Mouse (Mus musculus) spleen, adult 18-20 months (tissue): ENCODE measurements around the gene Rnasel.

Experiments
- DNase-seq, 2 experiments: peaks; one replicate each; pipeline ENCODE4 v3.0.0; 2022; ENCODE audit warnings: mixed read lengths in 2 of 2

Gene Rnasel

DNA sequence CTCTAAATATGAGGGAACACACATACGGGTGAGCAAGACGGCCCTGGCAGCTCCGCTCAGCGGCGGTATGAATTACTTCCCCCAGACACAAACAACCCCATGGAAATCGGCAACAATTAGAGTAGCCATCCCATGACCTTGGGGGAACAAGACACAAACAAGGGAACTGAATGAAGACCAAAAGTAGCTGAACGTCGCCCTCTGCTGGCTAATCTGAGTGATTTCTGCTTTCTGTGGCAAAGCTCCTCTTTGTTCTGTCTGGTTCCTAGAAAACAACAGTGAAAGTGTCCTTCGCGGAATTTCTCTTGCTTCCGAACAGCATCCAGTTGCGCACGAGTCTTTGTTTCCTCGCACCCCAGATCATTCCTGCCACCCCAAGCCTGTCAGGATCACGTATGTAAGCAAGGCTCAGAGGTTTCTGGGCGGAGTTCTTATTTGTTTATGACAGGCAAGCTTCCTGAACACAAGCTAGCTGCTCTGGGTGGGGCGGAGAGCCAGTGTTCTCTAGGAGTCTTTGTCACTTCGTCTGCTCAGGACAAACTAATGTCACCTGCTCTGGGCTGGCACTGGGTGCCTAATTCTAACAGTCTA, at the start of gene Rnasel:
TSS of gene Rnasel (plus strand) at position 216 of the 591 bp plus-strand sequence.
- peak; percentile 31 to 64 for DNase-seq

GRCm38 (mm10) chr1:153700448-153701063, 48.7 kb upstream of the Rnasel start:
- DNase-seq: no peak

GRCm38 (mm10) chr1:153701461-153701860, 47.8 kb upstream of the Rnasel start:
- no peak for DNase-seq

DNA sequence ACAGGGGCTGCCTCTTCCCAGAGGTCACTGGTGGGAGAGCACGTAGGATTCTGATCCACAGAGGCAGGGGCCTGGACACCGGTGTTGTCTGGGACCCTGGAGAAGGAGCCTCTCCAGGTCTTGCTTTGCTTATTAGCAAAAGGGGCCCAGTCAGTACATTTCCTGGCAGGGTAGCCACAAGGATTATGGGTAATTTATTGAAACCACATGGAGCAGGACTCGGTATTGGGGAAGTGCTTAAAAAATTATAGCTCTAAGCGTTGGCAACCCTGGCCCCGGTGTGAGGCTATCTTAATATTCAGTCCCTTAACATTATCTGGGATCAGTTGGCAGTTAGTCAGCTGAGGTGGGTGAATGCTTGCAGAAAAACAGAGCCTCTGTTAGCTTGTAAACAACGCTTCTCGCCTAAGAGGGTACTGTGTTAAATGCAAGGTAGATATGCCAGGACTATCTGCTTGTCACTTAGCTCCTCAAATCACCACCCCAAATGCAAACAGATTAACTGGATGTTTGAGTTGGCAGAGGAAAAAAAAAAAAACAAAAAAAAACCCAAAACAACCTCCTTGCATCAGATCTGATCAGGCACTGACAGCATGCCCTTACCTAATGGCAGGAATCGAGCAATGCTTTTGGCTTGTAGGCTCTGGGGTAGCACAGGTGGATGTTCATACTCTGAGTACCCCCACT, 46.9 kb upstream of the Rnasel start:
- DNase-seq: no peak

GRCm38 (mm10) chr1:153702853-153703410, 46.3 kb upstream of the Rnasel start:
- DNase-seq: no peak

DNA sequence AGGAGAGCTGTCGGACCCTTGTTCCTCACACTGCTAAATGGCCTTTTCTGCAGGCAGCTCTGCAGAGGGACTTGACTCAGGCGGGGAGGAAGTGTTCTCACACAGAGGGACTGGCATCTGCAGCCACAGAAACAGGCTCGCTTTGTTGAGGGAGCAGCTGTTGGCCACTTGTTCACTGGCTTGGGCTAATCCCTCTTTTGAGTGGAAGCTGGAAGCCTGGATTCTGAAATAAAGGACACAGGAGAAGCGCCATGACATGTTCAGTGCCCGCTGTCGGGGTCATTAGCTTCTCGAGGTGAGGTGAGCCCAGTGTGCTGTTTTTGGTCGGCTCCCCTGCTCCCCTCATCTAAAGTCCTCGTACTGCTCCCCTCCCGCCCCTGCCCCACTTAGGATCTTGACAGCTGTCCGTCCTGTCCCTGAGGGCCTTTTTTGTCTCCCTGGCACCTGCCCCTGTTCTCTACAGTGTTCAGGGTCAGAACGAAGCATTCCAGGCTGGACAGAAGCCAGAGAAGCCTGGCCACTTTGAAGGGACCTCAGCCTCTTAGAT, 45.7 kb upstream of the Rnasel start:
- no peak for DNase-seq

- no peak for DNase-seq
Measured at GRCm38 (mm10) chr1:153704174-153704573, 45.1 kb upstream of the Rnasel start.

DNA sequence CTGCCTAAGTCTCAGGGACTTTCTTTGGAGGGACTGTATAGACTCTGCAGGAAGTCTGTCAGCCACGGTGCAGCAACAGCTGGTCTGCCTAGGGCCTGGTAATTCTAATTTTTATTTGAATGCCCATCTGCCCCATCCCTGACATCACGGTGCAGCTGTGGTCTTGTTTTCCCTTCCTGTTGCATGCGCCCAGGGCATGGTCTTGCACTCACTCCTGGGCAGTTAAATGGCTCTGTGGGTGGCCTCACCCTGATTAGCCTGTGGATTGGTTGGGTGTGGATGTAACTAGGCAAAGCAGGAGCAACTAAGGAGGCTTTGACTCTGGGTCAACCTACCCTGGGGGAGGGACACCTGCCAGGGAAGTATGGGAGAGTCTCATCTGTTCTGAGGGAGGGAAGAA, 44.2 kb upstream of the Rnasel start:
- DNase-seq: no peak

DNA sequence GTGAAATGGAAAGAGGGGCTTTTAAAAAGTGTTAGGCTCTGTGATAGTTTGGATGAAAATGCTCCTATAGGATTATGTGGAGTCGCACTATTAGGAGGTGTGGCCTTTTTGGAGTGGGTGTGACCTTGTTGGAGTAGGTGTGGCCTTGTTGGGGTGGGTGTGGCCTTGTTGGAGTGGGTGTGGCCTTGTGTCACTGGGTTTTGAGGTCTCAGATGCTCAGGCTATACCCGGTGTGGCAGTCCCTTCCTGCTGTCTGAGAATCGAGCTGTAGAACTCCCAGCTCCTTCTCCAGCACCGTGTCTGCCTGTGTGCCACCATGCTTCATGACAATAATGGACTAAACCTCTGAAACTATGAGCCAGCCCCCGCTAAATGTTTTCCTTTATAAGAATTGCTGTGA, 40.6 kb upstream of the Rnasel start:
- no peak for DNase-seq

DNA sequence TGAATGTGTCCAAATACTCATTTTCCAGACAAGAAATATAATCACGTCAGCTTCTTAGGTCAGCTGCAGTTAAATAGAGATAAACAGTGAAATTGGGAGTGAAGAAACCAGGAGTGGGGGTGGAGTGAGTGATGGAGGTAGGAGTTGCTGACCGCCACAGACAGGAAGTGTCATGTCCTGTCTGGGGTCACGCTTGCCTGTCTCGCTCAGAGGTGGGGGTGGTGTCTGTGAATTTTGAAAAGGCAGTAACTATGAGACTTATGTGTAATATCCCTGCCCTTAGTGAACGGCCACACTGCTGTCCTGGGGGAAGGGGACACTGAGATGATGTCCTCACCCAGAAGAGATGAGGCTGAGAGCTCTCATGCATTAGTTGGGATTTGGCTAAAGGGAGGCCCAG, 39.8 kb upstream of the Rnasel start:
- DNase-seq: no peak

GRCm38 (mm10) chr1:153711544-153712262, 37.5 kb upstream of the Rnasel start:
- no peak for DNase-seq

DNA sequence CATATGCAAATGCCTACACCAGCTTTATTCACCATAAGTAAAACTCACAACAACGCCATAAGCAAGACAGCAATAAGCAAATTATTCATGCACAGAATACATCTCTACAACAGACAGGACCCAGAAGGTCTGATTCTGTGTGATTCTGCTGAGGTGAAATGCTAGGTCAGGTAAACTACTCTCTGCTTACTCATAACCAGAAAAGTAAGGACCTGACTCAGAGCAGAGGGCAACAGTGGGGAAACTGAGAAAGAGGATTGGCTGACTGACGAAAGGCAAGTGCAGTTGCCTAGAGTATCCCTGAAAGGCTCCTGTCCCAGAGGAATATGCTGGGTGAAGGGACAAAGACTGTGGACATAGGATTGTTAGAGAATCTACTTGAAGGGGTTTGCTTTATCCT, 36.6 kb upstream of the Rnasel start:
- no peak for DNase-seq

GRCm38 (mm10) chr1:153717990-153718389, 31.2 kb upstream of the Rnasel start:
- DNase-seq: no peak

DNA sequence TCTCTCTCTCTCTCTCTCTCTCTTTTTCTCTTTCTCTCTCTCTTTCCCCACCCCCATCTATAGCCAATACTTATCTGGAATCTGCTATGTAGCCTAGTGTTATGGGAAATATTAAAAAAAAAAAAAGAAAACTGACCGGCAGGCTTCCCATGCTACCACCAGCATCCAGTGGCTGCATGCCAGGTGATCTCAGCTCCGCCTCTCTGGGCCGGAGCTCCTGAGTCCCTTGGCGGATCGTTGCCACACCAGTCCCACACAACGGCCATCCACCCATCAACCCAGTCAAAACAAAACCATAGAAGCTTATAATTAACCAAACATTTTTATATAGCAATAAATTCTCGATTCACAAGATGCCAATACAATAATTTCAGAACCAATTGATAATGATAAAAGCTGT, 28.3 kb upstream of the Rnasel start:
- DNase-seq: no peak

- DNase-seq: no peak
Measured at GRCm38 (mm10) chr1:153721565-153722310, 27.5 kb upstream of the Rnasel start.

DNA sequence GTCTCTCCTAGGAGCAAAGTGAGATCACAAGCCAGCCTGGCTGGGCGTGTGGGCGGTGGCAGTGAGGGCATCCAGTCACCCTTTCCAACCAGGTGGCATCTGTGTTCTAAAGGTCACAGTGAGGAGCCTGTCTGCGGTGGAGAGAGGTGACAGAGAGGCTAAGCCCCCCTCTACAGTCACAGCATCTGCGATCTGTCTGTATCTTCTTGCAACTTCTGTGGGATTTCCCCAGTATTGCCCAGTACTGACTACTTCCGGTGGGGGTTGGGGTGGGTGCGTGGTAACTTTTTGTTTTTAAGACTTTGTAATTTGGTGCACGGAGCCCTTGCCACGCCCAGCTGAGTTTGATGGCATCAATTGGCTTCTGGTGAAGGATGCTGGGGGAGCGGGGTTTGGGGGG, 25.8 kb upstream of the Rnasel start:
- no peak for DNase-seq

DNA sequence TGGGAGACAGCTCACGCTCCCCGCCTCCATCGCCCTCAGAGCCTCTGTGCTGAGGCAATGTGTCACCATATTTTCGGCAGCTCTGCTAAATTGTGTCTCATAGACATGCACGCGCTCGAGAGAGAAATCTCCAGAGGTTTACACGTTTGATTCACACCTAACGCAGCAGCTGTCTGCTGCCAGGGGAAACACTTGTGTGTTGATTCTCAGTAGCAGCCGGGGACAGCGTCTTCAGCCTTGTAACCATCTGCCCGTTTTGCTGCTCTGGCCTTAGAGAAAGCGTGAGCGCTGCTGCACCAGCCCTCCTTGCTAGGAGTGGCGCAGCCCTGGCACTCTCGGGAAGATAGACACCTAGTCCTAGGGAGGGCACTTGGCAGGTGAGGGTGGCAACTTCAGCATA, 22.6 kb upstream of the Rnasel start:
- no peak for DNase-seq

DNA sequence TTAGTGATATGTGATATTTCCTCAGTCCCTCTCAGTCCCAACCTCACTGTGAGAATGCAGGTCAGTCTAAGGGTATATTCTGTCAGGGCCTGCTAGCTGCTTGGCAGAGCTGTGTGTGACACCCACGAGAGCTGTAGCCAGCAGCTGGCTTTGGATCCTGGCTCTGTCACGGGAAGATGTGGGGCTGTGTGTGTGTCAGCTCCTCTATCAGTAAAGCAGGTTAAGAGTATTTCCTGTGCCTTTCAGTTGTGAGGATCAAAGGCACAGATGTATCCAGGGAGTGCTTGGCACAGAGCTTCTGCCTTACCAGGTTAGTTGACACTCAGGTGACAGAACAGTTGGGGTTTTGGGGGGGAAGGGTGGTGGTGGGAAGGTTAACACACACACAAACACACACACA, 19.4 kb upstream of the Rnasel start:
- no peak for DNase-seq

DNA sequence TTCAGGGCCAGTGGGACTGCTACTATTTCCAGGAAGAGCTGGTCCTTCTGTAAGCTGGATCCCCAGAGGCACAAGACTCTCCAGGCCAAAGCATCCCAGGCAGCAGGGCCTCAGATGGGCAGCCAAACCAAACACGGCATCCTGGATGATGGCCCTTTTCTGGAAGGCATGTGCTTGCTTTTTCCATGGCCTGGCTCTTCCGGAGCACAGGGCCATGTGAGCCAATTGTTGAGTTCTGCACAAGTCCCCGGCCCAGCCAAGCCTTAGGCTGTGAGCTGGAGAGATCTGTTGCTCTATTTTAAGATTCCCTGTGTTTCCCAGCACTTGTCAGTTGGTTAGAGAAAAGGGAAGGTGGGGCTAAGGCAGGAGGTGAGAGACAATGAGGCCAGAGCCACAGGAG, 18.6 kb upstream of the Rnasel start:
- DNase-seq: no peak

DNA sequence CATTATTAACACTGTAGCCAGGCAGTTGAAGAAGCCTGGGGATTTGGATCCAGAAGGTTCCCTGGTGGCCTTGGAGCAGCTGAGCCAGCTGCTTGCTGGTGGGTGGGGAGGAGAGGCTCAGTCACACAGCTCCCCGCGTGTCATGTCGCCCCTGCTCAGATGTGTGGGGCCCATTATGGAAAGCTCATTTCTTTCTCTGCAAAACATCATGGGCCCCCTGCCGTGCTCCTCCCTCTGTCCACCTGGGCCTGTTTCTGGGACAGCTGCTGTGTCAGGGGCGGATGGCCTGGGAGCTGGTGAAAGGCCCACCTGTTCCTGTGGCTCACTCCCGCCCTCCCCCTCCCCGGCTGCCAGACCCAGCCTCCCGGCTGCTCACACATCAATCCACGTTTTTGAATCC, 16.0 kb upstream of the Rnasel start:
- no peak for DNase-seq

DNA sequence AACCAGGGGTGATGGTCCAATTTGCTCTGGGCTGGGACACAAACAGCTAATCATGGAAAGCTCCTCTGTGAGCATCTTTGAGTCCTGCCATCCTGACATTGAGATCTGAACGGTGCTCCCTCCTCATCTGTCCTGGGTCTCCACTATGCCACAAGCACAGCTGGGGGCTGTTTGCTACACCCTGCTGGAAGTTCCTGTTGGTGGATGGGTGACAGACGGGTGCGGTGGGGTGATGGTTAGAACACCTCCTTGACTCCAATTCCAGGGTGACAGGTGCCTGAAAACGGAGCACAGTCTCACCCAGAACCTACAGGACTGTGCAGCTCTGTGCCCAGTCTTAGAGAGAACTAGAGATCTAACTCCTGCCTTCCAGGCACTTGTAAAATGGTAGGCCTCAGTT, 14.4 kb upstream of the Rnasel start:
- no peak for DNase-seq

DNA sequence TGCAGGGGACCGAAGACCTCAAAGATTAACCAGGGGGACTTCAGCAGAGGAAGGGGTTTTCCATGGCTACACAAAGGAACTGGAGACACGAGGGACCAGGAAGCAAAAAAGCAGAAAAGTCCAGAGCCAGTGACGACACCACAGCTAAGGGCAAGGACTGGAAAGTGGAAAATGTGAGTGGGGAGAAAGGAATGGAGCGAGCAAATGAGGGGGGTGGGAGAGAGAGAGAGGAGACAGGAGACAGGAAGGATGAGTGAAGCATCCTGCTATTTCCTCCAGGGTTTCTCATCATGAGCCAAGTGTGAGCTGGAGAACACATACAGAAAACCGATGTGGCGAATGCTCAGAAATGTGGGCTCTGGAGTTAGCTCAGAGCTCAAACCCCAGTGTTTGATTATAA, 13.1 kb upstream of the Rnasel start:
- DNase-seq: no peak
